Mouse (Mus musculus) brain, embryonic 14.5 days (tissue): Measurements from ENCODE around the gene Chst3.

ENCODE experiments used
- CTCF ChIP-seq: fragments of 200-500 bp; IDR thresholded peaks from 2 replicates; pipeline ENCODE4 v1.5.1; 2012; ENCODE audit warnings: inconsistent platforms, mild to moderate bottlenecking, moderate library complexity, borderline replicate concordance; ENCODE audit not compliant: insufficient read depth, insufficient read length; ENCODE audit errors: extremely low read depth
- POLR2A ChIP-seq: fragments of 200-500 bp; IDR thresholded peaks from 2 replicates; pipeline ENCODE4 v1.6.1; 2012; ENCODE audit warnings: mild to moderate bottlenecking, inconsistent platforms, borderline replicate concordance; ENCODE audit not compliant: poor library complexity, insufficient read depth, insufficient read length, severe bottlenecking; ENCODE audit errors: extremely low read depth

GRCm38 (mm10) chr10:60240416-60240815 lies 21.4 kb upstream of the Chst3 start:
- TF ChIP-seq CTCF (no peak), POLR2A (no peak)
